Mouse (Mus musculus): Measurements from ENCODE around the gene Il12a. TPM values are rescaled to one million over a fixed set of nuclear protein-coding genes. Genes with fewer than 3 reads are reported as not detected.

The Il12a gene
- total RNA-seq, 2 experiments from 2014 or later, result 0.35 to 0.40 TPM

- DNase-seq (ENCODE audit: low spot score in 2 of 2), result no peak
These were observed 6.9 kb upstream of the Il12a start for GRCm38 (mm10) chr3:68683579-68683978.

- no peak for DNase-seq (ENCODE audit: low spot score in 2 of 2)
These were observed 6.2 kb upstream of the Il12a start for GRCm38 (mm10) chr3:68684207-68684606.

- no peak for DNase-seq (ENCODE audit: low spot score in 2 of 2)
These were observed 3.4 kb upstream of the Il12a start for GRCm38 (mm10) chr3:68686852-68687560.

- no peak for DNase-seq (ENCODE audit: low spot score in 2 of 2)
These were observed 1.1 kb upstream of the Il12a start for GRCm38 (mm10) chr3:68689346-68689745.

GRCm38 (mm10) chr3:68691100-68691778 lies 795 bp downstream of the Il12a start:
- no peak for DNase-seq (ENCODE audit: low spot score in 2 of 2)

GRCm38 (mm10) chr3:68691938-68692599 lies 1.6 kb downstream of the Il12a start:
- DNase-seq (ENCODE audit: low spot score in 2 of 2), result no peak

- DNase-seq (ENCODE audit: low spot score in 2 of 2), result no peak
These were observed 2.3 kb downstream of the Il12a start for GRCm38 (mm10) chr3:68692600-68693225.

- no peak for DNase-seq (ENCODE audit: low spot score in 2 of 2)
These were observed 3.1 kb downstream of the Il12a start for GRCm38 (mm10) chr3:68693441-68694048.

- DNase-seq (ENCODE audit: low spot score in 2 of 2), result no peak
These were observed 4.9 kb downstream of the Il12a start for GRCm38 (mm10) chr3:68695321-68695720.

- no peak for DNase-seq (ENCODE audit: low spot score in 2 of 2)
These were observed 6.2 kb downstream of the Il12a start for GRCm38 (mm10) chr3:68696495-68697200.

- DNase-seq (ENCODE audit: low spot score in 2 of 2), result no peak
These were observed 8.2 kb downstream of the Il12a start for GRCm38 (mm10) chr3:68698601-68699000.

GRCm38 (mm10) chr3:68700091-68700490 lies 9.6 kb downstream of the Il12a start:
- DNase-seq (ENCODE audit: low spot score in 2 of 2), result no peak

GRCm38 (mm10) chr3:68706307-68706706 lies 15.9 kb downstream of the Il12a start:
- DNase-seq (ENCODE audit: low spot score in 2 of 2), result no peak

GRCm38 (mm10) chr3:68708230-68708629 lies 17.8 kb downstream of the Il12a start:
- peak; percentile 27 to 38 for DNase-seq (ENCODE audit: low spot score in 2 of 2)

GRCm38 (mm10) chr3:68709198-68709797 lies 18.9 kb downstream of the Il12a start:
- peak; percentile 56 to 63 for DNase-seq (ENCODE audit: low spot score in 2 of 2)

- DNase-seq (ENCODE audit: low spot score in 2 of 2), result no peak
These were observed 20.0 kb downstream of the Il12a start for GRCm38 (mm10) chr3:68710436-68710835.

GRCm38 (mm10) chr3:68711510-68711909 lies 21.1 kb downstream of the Il12a start:
- DNase-seq (ENCODE audit: low spot score in 2 of 2), result no peak

- DNase-seq (ENCODE audit: low spot score in 2 of 2), result peak; percentile 58 to 64
These were observed 23.1 kb downstream of the Il12a start for GRCm38 (mm10) chr3:68713550-68713949.

- DNase-seq (ENCODE audit: low spot score in 2 of 2), result peak; percentile 42 to 51
These were observed 26.9 kb downstream of the Il12a start for GRCm38 (mm10) chr3:68717346-68717745.

- DNase-seq (ENCODE audit: low spot score in 2 of 2), result no peak
These were observed 28.9 kb downstream of the Il12a start for GRCm38 (mm10) chr3:68719229-68719819.

Measured in adrenal gland, adult 18-20 months (tissue).